Mouse (Mus musculus): ENCODE measurements around the gene Trim62.

Trim62 gene

GRCm38 (mm10) chr4:128910276-128911063 is 27.1 kb downstream of the Trim62 start:
- no peak for DNase-seq

- no peak for DNase-seq
Measured at GRCm38 (mm10) chr4:128912085-128912484, 28.7 kb downstream of the Trim62 start.

- no peak for DNase-seq
Measured at GRCm38 (mm10) chr4:128913794-128914193, 30.4 kb downstream of the Trim62 start.

- DNase-seq: no peak
Measured at GRCm38 (mm10) chr4:128917119-128917518, 33.7 kb downstream of the Trim62 start.

- no peak for DNase-seq
Measured at GRCm38 (mm10) chr4:128917756-128918155, 34.4 kb downstream of the Trim62 start.

GRCm38 (mm10) chr4:128918187-128918586 is 34.8 kb downstream of the Trim62 start:
- peak in 1 of 2 experiments; percentile 39 for DNase-seq

- DNase-seq: peak in 1 of 2 experiments; percentile 17
Measured at GRCm38 (mm10) chr4:128919106-128919505, 35.7 kb downstream of the Trim62 start.

GRCm38 (mm10) chr4:128923603-128924002 is 40.2 kb downstream of the Trim62 start:
- DNase-seq: no peak

- DNase-seq: peak; percentile 94 to 97
Measured at GRCm38 (mm10) chr4:128924841-128925606, 41.6 kb downstream of the Trim62 start.

- peak in 1 of 2 experiments; percentile 34 for DNase-seq
Measured at GRCm38 (mm10) chr4:128932783-128933182, 49.4 kb downstream of the Trim62 start.

GRCm38 (mm10) chr4:128935595-128935994 is 52.2 kb downstream of the Trim62 start:
- DNase-seq: peak; percentile 63 to 72

GRCm38 (mm10) chr4:128942346-128942745 is 59.0 kb downstream of the Trim62 start:
- no peak for DNase-seq

GRCm38 (mm10) chr4:128946736-128947135 is 63.4 kb downstream of the Trim62 start:
- DNase-seq: no peak

- peak; percentile 59 to 62 for DNase-seq
Measured at GRCm38 (mm10) chr4:128947326-128947933, 64.0 kb downstream of the Trim62 start.

- peak; percentile 81 to 85 for DNase-seq
Measured at GRCm38 (mm10) chr4:128948137-128948674, 64.8 kb downstream of the Trim62 start.

GRCm38 (mm10) chr4:128949470-128950005 is 66.2 kb downstream of the Trim62 start:
- no peak for DNase-seq

GRCm38 (mm10) chr4:128950461-128950860 is 67.1 kb downstream of the Trim62 start:
- DNase-seq: peak; percentile 71 to 87

GRCm38 (mm10) chr4:128953851-128954250 is 70.5 kb downstream of the Trim62 start:
- no peak for DNase-seq

- peak; percentile 77 to 80 for DNase-seq
Measured at GRCm38 (mm10) chr4:128957155-128957911, 74.0 kb downstream of the Trim62 start.

GRCm38 (mm10) chr4:128958156-128958555 is 74.8 kb downstream of the Trim62 start:
- DNase-seq: no peak

GRCm38 (mm10) chr4:128958849-128959248 is 75.5 kb downstream of the Trim62 start:
- peak; percentile 43 to 45 for DNase-seq

GRCm38 (mm10) chr4:128959676-128960075 is 76.3 kb downstream of the Trim62 start:
- peak in 1 of 2 experiments; percentile 25 for DNase-seq

All from cerebellum, postnatal 10 days (tissue).